Mouse (Mus musculus): ENCODE results near the gene Cngb1. TPM values are rescaled to one million over a fixed set of nuclear protein-coding genes. Genes with fewer than 3 reads are reported as not detected.
A peak's percentile ranks its signal among the peaks of the same experiment; 100 is the strongest.

Gene Cngb1
- polyA plus RNA-seq, 1 experiment from 2014 or later, result 0.94 TPM

- WGBS, result 53% methylated on average over 2 of the region's 2 CpGs
- no peak overlapping the region for H3K27ac ChIP-seq
- no peak overlapping the region for H3K4me3 ChIP-seq (replicated peaks)
- no peak overlapping the region for H3K9ac ChIP-seq
- no peak for ATAC-seq
- no peaks in the 10 kb centered on the region for H3K27me3 ChIP-seq (replicated peaks)
- no peaks in the 10 kb centered on the region for H3K9me3 ChIP-seq
- H3K4me2 ChIP-seq (replicated peaks), result no peak overlapping the region
- no peaks in the 10 kb centered on the region for H3K36me3 ChIP-seq
- H3K4me1 ChIP-seq (replicated peaks), result no peaks in the 10 kb centered on the region
Measured at GRCm38 (mm10) chr8:95227151-95227468, 79.3 kb downstream of the Cngb1 start.

- no peaks in the 10 kb centered on the region for H3K27me3 ChIP-seq (replicated peaks)
- no peak for ATAC-seq
- H3K4me2 ChIP-seq (replicated peaks), result no peak overlapping the region
- no peak overlapping the region for H3K27ac ChIP-seq
- H3K4me3 ChIP-seq (replicated peaks), result no peak overlapping the region
- no peaks in the 10 kb centered on the region for H3K9me3 ChIP-seq
- no peak overlapping the region for H3K9ac ChIP-seq
- no peaks in the 10 kb centered on the region for H3K36me3 ChIP-seq
- 57% methylated on average over 7 of the region's 7 CpGs for WGBS
- no peaks in the 10 kb centered on the region for H3K4me1 ChIP-seq (replicated peaks)
Measured at GRCm38 (mm10) chr8:95226251-95227150, 79.9 kb downstream of the Cngb1 start.

GRCm38 (mm10) chr8:95223969-95224368, 82.4 kb downstream of the Cngb1 start:
- ATAC-seq, result no peak
- Histone ChIP-seq H3K36me3 (no peaks in the 10 kb centered on the region), H3K4me2 (replicated peaks) (no peak overlapping the region), H3K4me3 (replicated peaks) (no peak overlapping the region), H3K27me3 (replicated peaks) (no peaks in the 10 kb centered on the region), H3K4me1 (replicated peaks) (no peaks in the 10 kb centered on the region; the same call in 1 of the 2 replicates), H3K9ac (no peak overlapping the region), H3K27ac (no peak overlapping the region), H3K9me3 (no peaks in the 10 kb centered on the region)
- WGBS, result 92% methylated on average over 5 of the region's 5 CpGs

- Histone ChIP-seq H3K27ac (no peak overlapping the region), H3K4me2 (replicated peaks) (no peak overlapping the region), H3K36me3 (no peaks in the 10 kb centered on the region), H3K4me3 (replicated peaks) (no peak overlapping the region), H3K9ac (no peak overlapping the region), H3K4me1 (replicated peaks) (no peaks in the 10 kb centered on the region; the same call in 1 of the 2 replicates), H3K9me3 (no peaks in the 10 kb centered on the region), H3K27me3 (replicated peaks) (no peaks in the 10 kb centered on the region)
- ATAC-seq, result no peak
- 23% methylated on average over 2 of the region's 2 CpGs for whole genome bisulfite sequencing
Measured at GRCm38 (mm10) chr8:95221045-95221444, 85.3 kb downstream of the Cngb1 start.

GRCm38 (mm10) chr8:95220571-95220998, 85.8 kb downstream of the Cngb1 start:
- H3K27ac ChIP-seq, result no peak overlapping the region
- no peak overlapping the region for H3K9ac ChIP-seq
- ATAC-seq, result no peak; the same call in 1 of the 2 replicates

GRCm38 (mm10) chr8:95219623-95220022, 86.8 kb downstream of the Cngb1 start:
- ATAC-seq, result no peak
- Histone ChIP-seq H3K9me3 (no peaks in the 10 kb centered on the region), H3K27ac (no peak overlapping the region), H3K4me3 (replicated peaks) (no peak overlapping the region), H3K9ac (no peak overlapping the region), H3K4me1 (replicated peaks) (no peaks in the 10 kb centered on the region; the same call in 1 of the 2 replicates), H3K4me2 (replicated peaks) (no peak overlapping the region), H3K27me3 (replicated peaks) (no peaks in the 10 kb centered on the region), H3K36me3 (no peaks in the 10 kb centered on the region)
- 91% methylated on average over 8 of the region's 8 CpGs for WGBS

More at GRCm38 (mm10) chr8:95220571-95220998, 85.8 kb downstream of the Cngb1 start:
- Histone ChIP-seq H3K27me3 (replicated peaks) (no peaks in the 10 kb centered on the region), H3K4me3 (replicated peaks) (no peak overlapping the region), H3K9me3 (no peaks in the 10 kb centered on the region), H3K36me3 (no peaks in the 10 kb centered on the region), H3K4me2 (replicated peaks) (no peak overlapping the region), H3K4me1 (replicated peaks) (no peaks in the 10 kb centered on the region; the same call in 1 of the 2 replicates)
- 30% methylated on average over 7 of the region's 7 CpGs for WGBS

GRCm38 (mm10) chr8:95215709-95216360, 90.5 kb downstream of the Cngb1 start:
- H3K9ac ChIP-seq, result no peak overlapping the region
- H3K36me3 ChIP-seq, result no peaks in the 10 kb centered on the region
- no peaks in the 10 kb centered on the region for H3K27me3 ChIP-seq (replicated peaks)
- 69% methylated on average over 11 of the region's 11 CpGs for WGBS
- H3K9me3 ChIP-seq, result no peaks in the 10 kb centered on the region
- no peaks in the 10 kb centered on the region; the same call in 1 of the 2 replicates for H3K4me1 ChIP-seq (replicated peaks)
- no peak for ATAC-seq
- H3K27ac ChIP-seq, result no peak overlapping the region
- no peak overlapping the region for H3K4me3 ChIP-seq (replicated peaks)
- no peak overlapping the region for H3K4me2 ChIP-seq (replicated peaks)

- Histone ChIP-seq H3K27me3 (replicated peaks) (no peaks in the 10 kb centered on the region), H3K9ac (no peak overlapping the region), H3K27ac (no peak overlapping the region), H3K4me2 (replicated peaks) (no peak overlapping the region; the same call in 1 of the 2 replicates), H3K4me1 (replicated peaks) (no peaks in the 10 kb centered on the region), H3K4me3 (replicated peaks) (no peak overlapping the region), H3K36me3 (no peaks in the 10 kb centered on the region), H3K9me3 (no peaks in the 10 kb centered on the region)
- WGBS, result 15% methylated on average over 11 of the region's 11 CpGs
- ATAC-seq, result peak; percentile 55
Measured at GRCm38 (mm10) chr8:95209924-95210323, 96.5 kb downstream of the Cngb1 start.

GRCm38 (mm10) chr8:95205946-95206345, 100.4 kb downstream of the Cngb1 start:
- 22% methylated on average over 8 of the region's 8 CpGs for WGBS

GRCm38 (mm10) chr8:95204039-95204380, 102.4 kb downstream of the Cngb1 start:
- no peak overlapping the region for H3K4me3 ChIP-seq (replicated peaks)
- no peaks in the 10 kb centered on the region for H3K27me3 ChIP-seq (replicated peaks)
- H3K9me3 ChIP-seq, result no peaks in the 10 kb centered on the region
- WGBS, result 18% methylated on average over 10 of the region's 10 CpGs
- H3K36me3 ChIP-seq, result no peaks in the 10 kb centered on the region
- 0 out of 2 replicates have a peak, but pooled peaks cover 4% of the 10 kb centered on the region for H3K4me1 ChIP-seq (replicated peaks)
- H3K9ac ChIP-seq, result no peak overlapping the region
- H3K27ac ChIP-seq, result no peak overlapping the region
- ATAC-seq, result peak; percentile 55; the same call in 1 of the 2 replicates
- no peak overlapping the region for H3K4me2 ChIP-seq (replicated peaks)

More at GRCm38 (mm10) chr8:95205946-95206345, 100.4 kb downstream of the Cngb1 start:
- no peaks in the 10 kb centered on the region for H3K27me3 ChIP-seq (replicated peaks)
- no peak overlapping the region for H3K27ac ChIP-seq
- H3K9me3 ChIP-seq, result no peaks in the 10 kb centered on the region
- H3K4me2 ChIP-seq (replicated peaks), result no peak overlapping the region
- no peak for ATAC-seq
- H3K4me3 ChIP-seq (replicated peaks), result no peak overlapping the region
- no peak overlapping the region for H3K9ac ChIP-seq
- H3K4me1 ChIP-seq (replicated peaks), result 0 out of 2 replicates have a peak, but pooled peaks cover 4% of the 10 kb centered on the region
- H3K36me3 ChIP-seq, result no peaks in the 10 kb centered on the region

GRCm38 (mm10) chr8:95203326-95204038, 102.9 kb downstream of the Cngb1 start:
- WGBS, result 46% methylated on average over 9 of the region's 9 CpGs
- no peaks in the 10 kb centered on the region for H3K27me3 ChIP-seq (replicated peaks)

More at GRCm38 (mm10) chr8:95203326-95204038, 102.9 kb downstream of the Cngb1 start:
- ATAC-seq, result no peak
- no peak overlapping the region for H3K27ac ChIP-seq
- H3K36me3 ChIP-seq, result no peaks in the 10 kb centered on the region
- no peaks in the 10 kb centered on the region for H3K9me3 ChIP-seq
- H3K4me2 ChIP-seq (replicated peaks), result no peak overlapping the region
- 0 out of 2 replicates have a peak, but pooled peaks cover 4% of the 10 kb centered on the region for H3K4me1 ChIP-seq (replicated peaks)
- H3K4me3 ChIP-seq (replicated peaks), result no peak overlapping the region
- H3K9ac ChIP-seq, result no peak overlapping the region

Measured in intestine, embryonic 15.5 days (tissue).